Comparison of ENCODE assay signal across 9 mouse cellular contexts in genomic region chr17:15831810-15832209, GRCm38 (mm10). TPM values are rescaled to one million over a fixed set of nuclear protein-coding genes. Genes with fewer than 3 reads are reported as not detected.
DNase-seq lines count a peak whose midpoint lies in the region; ATAC-seq and TF ChIP-seq lines count a peak whose summit lies in the region.
"Had no signal": no experiment of that assay in that cellular context is flagged by ENCODE, and none has a peak within 500 bp of the region (broad histone marks: within the 10 kb centered on the region; RNA-seq: fewer than 3 reads in every experiment).

No protein-coding gene starts in this region.

- no peak for TF ChIP-seq EP300 in liver, postnatal 0 days (IDR thresholded peaks at IDR 0.05; ENCODE audit: low read depth)

- H3K27ac ChIP-seq in layer of hippocampus, adult 2 months: no peak overlapping the region
- no peak overlapping the region for H3K27ac ChIP-seq in liver, postnatal 0 days (ENCODE audit: low read depth)

- no peak overlapping the region for H3K4me2 ChIP-seq in liver, postnatal 0 days (ENCODE audit: low read depth, low read length)

- no peak overlapping the region for H3K9ac ChIP-seq in liver, postnatal 0 days (replicated peaks)

- ATAC-seq in liver, postnatal 0 days: no peak

- H3K4me1 ChIP-seq in liver, postnatal 0 days (ENCODE audit: insufficient read depth): peaks cover 17% of the 10 kb centered on the region

- H3K4me3 ChIP-seq in layer of hippocampus, adult 2 months: no peak overlapping the region
- no peak overlapping the region for H3K4me3 ChIP-seq in liver, postnatal 0 days (ENCODE audit: low read depth, low read length)
- H3K4me3 ChIP-seq: erythroblast, embryonic 14.5 days had no signal

- peaks cover 48% of the 10 kb centered on the region for H3K27me3 ChIP-seq in liver, postnatal 0 days (ENCODE audit: insufficient read depth, low read length)

- no peaks in the 10 kb centered on the region for H3K9me3 ChIP-seq in liver, postnatal 0 days (ENCODE audit: low read length)

- 14% methylated on average over 8 of the region's 8 CpGs for WGBS in liver, postnatal 0 days (ENCODE audit: insufficient replicate concordance)

- peak; percentile 77 for TF ChIP-seq CTCF in layer of hippocampus, adult 2 months (conservative IDR thresholded peaks at IDR 0.05)
- TF ChIP-seq CTCF in liver, postnatal 0 days (IDR thresholded peaks at IDR 0.05; ENCODE audit: low read depth): peak; percentile 67

- H3K36me3 ChIP-seq in liver, postnatal 0 days (replicated peaks; ENCODE audit: insufficient read depth, low read length): no peaks in the 10 kb centered on the region

- peak; percentile 31 for DNase-seq in adrenal gland, adult 2 months
- no peak for DNase-seq in adrenal gland, adult 8-10 months
- DNase-seq in layer of hippocampus, adult 2 months (ENCODE audit: low spot score in 2 of 2): peak in 1 of 2 experiments; percentile 46
- DNase-seq in layer of hippocampus, adult 18-20 months (ENCODE audit: low spot score in 2 of 2): no peak
- peak; percentile 35 for DNase-seq in c-Kit-positive CD71-positive TER-119-negative erythroid progenitor cells, embryonic 14.5 days (ENCODE audit: low read depth)
- peak; percentile 43 for DNase-seq in liver, postnatal 0 days
- peak; percentile 61 for DNase-seq in thymus, postnatal 4 days
- no peak for DNase-seq in gastrocnemius, postnatal 25 days

RNA-seq across cellular contexts. Expression of gene Rgmb, which starts 1.0 kb away (rescaled TPM):
- total RNA-seq in adrenal gland, adult 2 months (2021): 10 to 100 TPM; 12.3 to 16.4 TPM
- 60.9 and 81.7 TPM in 2 replicates for polyA plus RNA-seq in adrenal gland, adult 2 months (2012; rRNA removed)
- 10 to 100 TPM; 17.1 to 19.4 (median 18.3) TPM for total RNA-seq in adrenal gland, adult 8-10 months (2022)
- 10 to 100 TPM; 74.0 to 79.9 TPM for total RNA-seq in layer of hippocampus, adult 2 months (2021)
- 10 to 100 TPM; 83.6 to 84.4 TPM for total RNA-seq in layer of hippocampus, adult 18-20 months (2021)
- polyA plus RNA-seq in liver, postnatal 0 days (2015; fragmentation: Nextera tagmentation; extraction: Ambion mirVana): 1.3 and 1.6 TPM in 2 replicates
- total RNA-seq in gastrocnemius, postnatal 25 days (2021): 10 to 100 TPM; 34.9 to 37.6 TPM
- polyA plus RNA-seq: erythroblast, embryonic 14.5 days had no signal

Comparison
In these comparisons a context has a peak if more than half of its experiments do, and no peak if none do; other contexts are left out.
1. DNase-seq: peak in adrenal gland, adult 2 months (single experiment), c-Kit-positive CD71-positive TER-119-negative erythroid progenitor cells, embryonic 14.5 days (single experiment), liver, postnatal 0 days (single experiment) and thymus, postnatal 4 days (single experiment); none in adrenal gland, adult 8-10 months (single experiment), layer of hippocampus, adult 18-20 months (0 of 2) and gastrocnemius, postnatal 25 days (single experiment).